Comparison of ENCODE assay signal across 19 mouse cellular contexts in genomic region chr3:27534208-27534607, GRCm38 (mm10).
"Had no signal": no experiment of that assay in that cellular context is flagged by ENCODE, and none has a peak within 500 bp of the region (broad histone marks: within the 10 kb centered on the region; RNA-seq: fewer than 3 reads in every experiment).

No protein-coding gene starts in this region.

- DNase-seq: liver, postnatal 0 days; lung, adult 2 months; lung, postnatal 10 days; retina, postnatal 1 day; right cerebral cortex, adult 18-20 months; right cerebral cortex, postnatal 25 days; right cerebral cortex, postnatal 4 days; spleen, adult 18-20 months; thymus, adult 18-20 months; thymus, postnatal 14 days; thymus, postnatal 36 days had no signal

- H3K9me3 ChIP-seq: liver, embryonic 15.5 days; lung, embryonic 15.5 days; midbrain, embryonic 13.5 days; midbrain, embryonic 15.5 days; neural tube, embryonic 13.5 days; neural tube, embryonic 15.5 days had no signal

- H3K36me3 ChIP-seq: midbrain, embryonic 13.5 days; midbrain, embryonic 15.5 days; neural tube, embryonic 15.5 days had no signal

- ATAC-seq: liver, postnatal 0 days; midbrain, embryonic 13.5 days; midbrain, embryonic 15.5 days had no signal

- H3K27me3 ChIP-seq: liver, embryonic 15.5 days; lung, embryonic 15.5 days; megakaryocyte, embryonic 14.5 days; midbrain, embryonic 13.5 days; midbrain, embryonic 15.5 days; neural tube, embryonic 13.5 days; neural tube, embryonic 15.5 days had no signal

- H3K4me3 ChIP-seq: liver, embryonic 15.5 days; lung, embryonic 15.5 days; megakaryocyte, embryonic 14.5 days; midbrain, embryonic 13.5 days; midbrain, embryonic 15.5 days; neural tube, embryonic 13.5 days; neural tube, embryonic 15.5 days had no signal

- H3K27ac ChIP-seq: liver, embryonic 15.5 days; lung, embryonic 15.5 days; macrophage; midbrain, embryonic 13.5 days; midbrain, embryonic 15.5 days; neural tube, embryonic 13.5 days; neural tube, embryonic 15.5 days had no signal

- H3K4me1 ChIP-seq: liver, embryonic 15.5 days; lung, embryonic 15.5 days; megakaryocyte, embryonic 14.5 days; midbrain, embryonic 13.5 days; midbrain, embryonic 15.5 days; neural tube, embryonic 13.5 days; neural tube, embryonic 15.5 days had no signal
